Mouse (Mus musculus) heart, adult 2 months (tissue): ENCODE measurements at regions not wholly inside any gene's neighbourhood (a gene's known extent, or its start where the extent isn't known, plus 50 kb on each side); places are given as distances from the start of the nearest gene placed in this dataset.

Experiments
- DNase-seq, 2 experiments: peaks; one replicate each; pipeline ENCODE4 v3.0.0; 2021
- H3K27ac ChIP-seq: fragments of 200-600 bp; 2 replicates; pipeline ENCODE4 v1.8.1; 2022
- H3K27me3 ChIP-seq: fragments of 200-500 bp; 2 replicates; pipeline ENCODE4 v1.6.1; 2012; ENCODE audit warnings: mild to moderate bottlenecking, low read length, inconsistent platforms, mixed read lengths; ENCODE audit not compliant: control insufficient read depth, insufficient read depth
- H3K36me3 ChIP-seq: fragments of 200-500 bp; 2 replicates; pipeline ENCODE4 v1.6.1; 2012; ENCODE audit warnings: low read length, inconsistent platforms; ENCODE audit not compliant: control insufficient read depth, insufficient read depth
- H3K4me1 ChIP-seq: fragments of 200-500 bp; 2 replicates; pipeline ENCODE4 v1.6.1; 2011; ENCODE audit warnings: low read length; ENCODE audit not compliant: control insufficient read depth, insufficient read depth
- H3K4me3 ChIP-seq: fragments of 200-600 bp; 2 replicates; pipeline ENCODE4 v1.8.1; 2022
- H3K79me2 ChIP-seq: fragments of 200-500 bp; replicated peaks from 2 replicates; pipeline ENCODE4 v1.6.1; 2012; ENCODE audit warnings: mild to moderate bottlenecking, inconsistent platforms, low read length, moderate library complexity, mixed read lengths; ENCODE audit not compliant: control insufficient read depth, insufficient read depth
- H3K9ac ChIP-seq: fragments of 200-500 bp; 2 replicates; pipeline ENCODE4 v1.6.1; 2012; ENCODE audit warnings: low read depth, mild to moderate bottlenecking, control low read depth, inconsistent platforms, low read length, mixed read lengths
- CTCF ChIP-seq: fragments of 200-600 bp; IDR thresholded peaks from 2 replicates; pipeline ENCODE4 v1.8.1; 2022; ENCODE audit warnings: antibody characterized with exemption, mild to moderate bottlenecking, moderate library complexity
- POLR2A ChIP-seq: fragments of 200-500 bp; IDR thresholded peaks from 2 replicates; pipeline ENCODE4 v1.6.1; 2011; ENCODE audit warnings: mild to moderate bottlenecking, low read depth, low read length, control low read depth; ENCODE audit not compliant: insufficient read depth
- WGBS: fragments of 180-500 bp; shearing (Covaris S2); methylation state at CpG from one replicate; pipeline ENCODE4 v1.1.7; 2018; 5-methylcytosine and 5-hydroxymethylcytosine counted together
- intact Hi-C: fragments of 180-260 bp; cut with DNase I; formaldehyde crosslinking; loops from one replicate; pipeline ENCODE4 v1.15.1; 2025

- intact Hi-C loops: no loop called here
- no peak overlapping the region for H3K4me3 ChIP-seq
- H3K36me3 ChIP-seq: no peaks in the 10 kb centered on the region
- no peak for DNase-seq
- no peaks in the 10 kb centered on the region for H3K27me3 ChIP-seq
- no peaks in the 10 kb centered on the region for H3K4me1 ChIP-seq
- no peaks in the 10 kb centered on the region for H3K79me2 ChIP-seq
- TF ChIP-seq CTCF (no peak), POLR2A (no peak)
- 76% methylated on average over 6 of the region's 6 CpGs for WGBS
- no peak overlapping the region for H3K27ac ChIP-seq
- H3K9ac ChIP-seq: no peak overlapping the region
These were observed 51.2 kb upstream of the Ppp1r26 start for GRCm38 (mm10) chr2:28395391-28395790.
